Mouse (Mus musculus) monocyte, adult 5-6 weeks (primary cell): Measurements from ENCODE around the gene Fam204a. TPM values are rescaled to one million over a fixed set of nuclear protein-coding genes. Genes with fewer than 3 reads are reported as not detected.

Source experiments
- ATAC-seq: fragments of 153-309, 156-312 bp; replicated peaks from 2 replicates; pipeline ENCODE4 v1.8.0; 2017; ENCODE audit warnings: mild to moderate bottlenecking; ENCODE audit not compliant: low TSS enrichment, insufficient number of reproducible peaks, severe bottlenecking, poor library complexity, low FRiP score
- total RNA-seq: library from RNA; stranded (forward); fragments of 200-1000, 200-491, 200-594 nt; gene quantifications from 3 replicates; pipeline ENCODE4 v1.2.3, GENCODE M21; 2017

Fam204a gene
- total RNA-seq, 1 experiment from 2014 or later: 145 TPM

- no peak for ATAC-seq
Observed at GRCm38 (mm10) chr19:60178771-60179563, 47.5 kb downstream of the Fam204a start.

- ATAC-seq: no peak
Observed at GRCm38 (mm10) chr19:60165417-60165816, 61.1 kb downstream of the Fam204a start.

GRCm38 (mm10) chr19:60160611-60161274, 65.8 kb downstream of the Fam204a start:
- peak; percentile 82 for ATAC-seq

- no peak for ATAC-seq
Observed at GRCm38 (mm10) chr19:60159827-60160226, 66.7 kb downstream of the Fam204a start.

GRCm38 (mm10) chr19:60155266-60155665, 71.2 kb downstream of the Fam204a start:
- no peak for ATAC-seq

- ATAC-seq: no peak
Observed at GRCm38 (mm10) chr19:60153096-60153495, 73.4 kb downstream of the Fam204a start.

- ATAC-seq: no peak
Observed at GRCm38 (mm10) chr19:60150056-60150455, 76.4 kb downstream of the Fam204a start.

GRCm38 (mm10) chr19:60149078-60149960, 77.2 kb downstream of the Fam204a start:
- no peak for ATAC-seq

Other genes starting within 250 kb of the Fam204a start
- not detected in 3 replicates for gene Prlhr, start 241.6 kb upstream of the Fam204a start, total RNA-seq